Mouse (Mus musculus) lung, postnatal 0 days (tissue): Measurements from ENCODE around the gene Acap2.

ENCODE experiments used
- CTCF ChIP-seq: IDR thresholded peaks from 2 replicates; pipeline ENCODE4 v1.5.1; 2016; ENCODE audit warnings: antibody characterized with exemption, mild to moderate bottlenecking
- EP300 ChIP-seq: IDR thresholded peaks from 2 replicates; pipeline ENCODE4 v1.6.1; 2016; ENCODE audit warnings: antibody characterized with exemption, mild to moderate bottlenecking, control low read depth

- TF ChIP-seq CTCF (no peak), EP300 (no peak)
Measured at GRCm38 (mm10) chr16:31180843-31181242, 20.2 kb downstream of the Acap2 start.
